Mouse (Mus musculus): ENCODE data around the gene E130218I03Rik. TPM values are rescaled to one million over a fixed set of nuclear protein-coding genes. Genes with fewer than 3 reads are reported as not detected.

Gene E130218I03Rik
- total RNA-seq, 2 experiments from 2014 or later: not detected

DNA sequence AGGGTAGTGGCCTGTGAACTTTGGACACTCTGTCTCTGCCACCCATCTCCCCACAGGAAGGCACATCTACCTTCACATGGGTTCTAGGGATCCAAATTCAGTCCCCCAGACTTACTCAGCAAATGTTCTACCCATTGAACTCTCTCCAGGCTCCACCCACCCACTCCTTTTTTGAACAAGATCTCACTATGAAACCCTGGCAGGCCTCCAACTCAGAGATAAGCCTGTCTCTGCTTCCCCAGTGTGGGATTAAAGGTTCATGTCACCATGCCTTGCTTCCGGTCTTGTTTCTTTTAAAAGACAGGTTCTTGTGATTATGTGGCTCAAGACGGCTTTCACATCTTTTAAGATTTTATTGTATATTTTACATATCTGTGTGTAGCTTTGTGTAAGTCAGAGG lies 41.5 kb downstream of the E130218I03Rik start:
- DNase-seq (ENCODE audit: low spot score in 2 of 2): no peak

DNA sequence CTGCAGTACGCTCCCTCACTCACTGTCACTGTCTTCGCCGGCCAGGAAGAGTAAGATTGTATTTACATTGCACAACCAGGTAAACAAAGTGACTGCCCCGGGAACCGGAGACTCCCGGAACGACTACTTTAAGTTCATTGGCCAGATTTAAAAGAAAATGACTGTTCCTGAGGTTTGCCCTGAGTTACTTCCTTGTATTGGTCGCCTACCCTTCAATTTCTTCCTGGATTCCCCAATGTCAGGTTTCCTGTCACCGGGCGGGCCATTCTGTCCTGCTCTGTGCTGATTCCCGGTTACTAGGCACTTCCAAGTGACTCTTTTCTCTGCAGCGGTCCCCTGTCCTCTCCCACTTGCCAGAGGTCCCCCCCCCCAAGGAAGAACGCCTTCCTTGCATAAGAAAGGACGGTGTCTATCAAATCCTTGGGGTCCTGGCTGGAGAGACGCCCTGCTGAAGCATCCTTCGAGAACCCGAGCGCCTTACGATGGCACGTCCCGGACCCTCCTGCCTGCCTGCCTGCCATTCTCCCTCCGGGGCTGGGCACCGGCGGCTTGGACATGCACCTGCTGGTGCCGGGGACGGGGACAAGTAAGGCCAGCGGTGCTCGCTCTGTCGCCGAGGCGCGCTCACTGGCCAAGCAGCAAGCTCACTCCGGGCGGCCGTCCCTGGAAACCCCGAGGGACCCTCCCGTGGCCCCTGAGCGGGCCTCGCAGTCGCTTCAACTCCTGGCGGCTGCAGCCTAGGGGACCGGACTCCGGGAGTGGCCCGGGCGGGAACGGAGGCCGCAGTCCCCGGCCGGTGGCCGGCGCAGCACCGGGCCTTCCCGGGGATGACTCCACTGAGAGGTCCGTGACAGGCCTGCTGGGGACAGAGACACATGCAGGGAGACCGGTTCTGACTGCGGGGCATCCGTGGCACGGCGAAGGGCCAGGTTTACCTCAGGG lies 43.0 kb downstream of the E130218I03Rik start:
- DNase-seq (ENCODE audit: low spot score in 2 of 2): no peak

DNA sequence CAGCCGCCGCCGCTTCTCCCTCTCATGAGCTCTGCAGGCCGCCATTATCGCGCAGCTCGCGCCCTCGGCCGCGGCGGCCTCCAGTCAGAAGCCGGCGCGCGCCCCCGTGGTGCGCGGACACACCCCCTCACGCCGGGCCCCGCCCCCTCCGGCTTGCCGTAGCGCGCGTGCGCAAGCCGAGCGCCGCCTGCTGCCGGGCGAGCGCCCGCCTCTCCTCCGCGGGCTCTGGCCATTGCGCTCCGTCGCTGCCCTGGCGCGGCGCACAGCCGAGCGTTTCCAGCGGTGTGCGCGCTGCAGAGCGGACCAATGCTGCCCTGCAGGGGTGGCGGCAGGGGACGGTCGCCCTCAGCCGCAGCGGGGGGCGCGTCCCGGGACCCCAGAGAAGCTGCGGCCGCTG lies 43.7 kb downstream of the E130218I03Rik start:
- peak; percentile 97 to 98 for DNase-seq (ENCODE audit: low spot score in 2 of 2)

DNA sequence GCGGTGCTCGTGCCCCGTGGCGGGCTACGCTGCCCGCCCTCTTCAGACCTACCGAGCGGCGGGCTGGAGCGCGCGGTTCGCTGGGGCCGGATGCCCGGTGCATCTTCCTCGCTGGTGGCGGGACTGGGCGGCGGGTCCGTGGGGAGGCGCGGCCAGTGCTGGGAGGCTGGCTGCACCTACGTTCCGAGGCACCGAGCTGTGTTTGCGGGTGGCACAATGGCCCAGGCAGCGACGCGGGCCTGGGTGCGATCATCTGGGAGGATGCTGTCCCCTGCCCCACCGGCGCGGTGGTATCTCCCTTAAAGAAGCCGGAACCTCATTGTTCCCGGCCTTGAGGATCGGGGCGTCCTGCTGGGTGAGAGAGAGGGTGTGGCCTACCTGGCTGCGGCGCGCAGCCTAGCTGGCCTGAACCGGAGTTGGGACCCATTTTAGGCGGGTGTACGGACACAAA lies 44.1 kb downstream of the E130218I03Rik start, which contains the start of gene Pdik1l:
Gene Pdik1l, minus strand, starts transcription at position 321 of the 451 bp plus-strand sequence.
- DNase-seq (ENCODE audit: low spot score in 2 of 2): peak; percentile 66 to 69

DNA sequence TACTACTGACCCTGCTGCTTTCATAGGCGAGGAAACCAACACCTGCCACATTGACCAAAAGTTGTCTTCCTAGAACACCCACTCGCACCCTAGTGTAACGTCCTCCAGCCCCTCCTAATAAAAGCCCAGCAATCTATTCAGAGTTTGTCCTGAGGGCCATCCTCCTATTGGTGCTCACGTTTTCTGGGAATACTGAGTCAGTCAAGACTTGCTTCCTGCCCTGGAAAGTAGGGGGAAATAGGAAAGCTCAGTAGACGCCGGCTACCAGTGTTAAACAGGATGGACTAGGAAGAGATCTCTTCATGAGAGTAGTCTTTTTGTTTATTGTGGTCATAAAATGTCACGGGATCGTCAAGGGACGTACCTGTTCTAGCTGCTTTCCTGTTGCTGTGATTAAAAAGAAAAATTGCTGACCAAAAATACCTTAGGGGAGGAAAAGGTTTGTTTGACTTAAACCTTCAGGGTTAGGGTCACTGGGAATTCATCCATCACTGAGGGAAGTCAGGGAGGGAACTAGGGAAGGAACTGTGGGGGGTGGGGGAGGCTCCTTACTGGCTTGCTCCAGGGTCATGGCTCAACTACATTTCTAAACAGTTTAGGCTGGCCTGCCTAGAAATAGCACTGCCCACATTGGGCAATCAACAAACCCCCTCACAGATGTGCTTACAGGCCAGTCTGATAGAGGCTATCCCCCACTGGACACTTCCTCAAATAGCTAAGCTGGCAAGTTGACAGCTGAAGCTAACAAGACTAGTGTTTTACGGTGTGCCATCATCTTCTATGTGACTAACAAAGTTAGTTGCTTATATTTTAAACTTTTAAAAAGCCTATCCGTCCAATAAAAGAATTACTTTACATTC lies 45.2 kb downstream of the E130218I03Rik start:
- no peak for DNase-seq (ENCODE audit: low spot score in 2 of 2)

DNA sequence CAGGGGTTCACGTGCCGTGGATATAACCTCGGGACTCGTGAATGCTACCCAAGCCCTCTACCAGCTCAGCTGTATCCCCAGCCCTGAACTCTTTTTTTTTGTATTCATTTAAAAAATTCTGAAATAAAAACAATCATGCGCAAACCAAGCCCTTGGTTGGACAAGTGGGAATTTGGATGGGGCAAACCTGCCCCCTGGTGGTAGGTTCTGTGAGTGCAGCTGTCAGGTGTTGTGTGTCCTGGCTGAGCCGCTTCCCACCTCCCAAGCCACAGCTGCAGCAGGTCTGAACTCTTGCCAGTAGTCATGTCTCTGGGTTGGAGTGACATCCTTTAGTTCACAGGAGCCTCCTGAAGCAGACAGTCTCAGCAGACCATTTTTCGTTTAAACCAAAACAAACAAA lies 48.6 kb downstream of the E130218I03Rik start:
- DNase-seq (ENCODE audit: low spot score in 2 of 2): peak; percentile 67 to 73

DNA sequence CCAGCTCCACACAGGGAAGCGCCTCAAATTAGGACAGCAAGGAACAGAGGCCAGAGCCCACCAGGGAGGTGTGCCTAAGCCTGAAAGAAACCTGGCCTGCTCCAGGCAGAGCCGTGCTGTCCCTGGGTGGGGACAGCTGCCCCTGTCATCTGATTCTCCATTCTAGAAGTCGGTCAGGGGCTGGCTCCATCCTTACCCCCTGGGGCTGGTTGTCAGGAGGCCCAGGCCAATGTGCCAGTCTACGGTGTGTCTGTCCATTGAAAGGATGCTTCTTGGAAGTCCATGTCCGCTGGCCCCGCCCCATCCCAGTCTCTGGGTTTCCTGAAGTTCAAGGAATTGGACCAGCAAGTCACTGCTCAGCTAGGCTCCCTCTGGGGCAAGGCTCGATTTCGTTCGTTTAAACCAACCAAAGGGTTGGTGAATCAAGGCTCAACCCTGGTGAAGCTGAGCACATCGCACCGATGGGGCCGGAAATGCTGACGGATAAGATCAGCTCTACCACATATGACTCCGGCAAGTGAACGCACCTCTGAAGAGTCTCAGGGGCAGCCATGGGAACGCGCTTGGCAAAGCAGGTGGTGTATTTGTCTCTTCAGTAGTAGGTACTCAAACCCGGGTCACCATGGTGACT lies 49.7 kb downstream of the E130218I03Rik start:
- DNase-seq (ENCODE audit: low spot score in 2 of 2): no peak

DNA sequence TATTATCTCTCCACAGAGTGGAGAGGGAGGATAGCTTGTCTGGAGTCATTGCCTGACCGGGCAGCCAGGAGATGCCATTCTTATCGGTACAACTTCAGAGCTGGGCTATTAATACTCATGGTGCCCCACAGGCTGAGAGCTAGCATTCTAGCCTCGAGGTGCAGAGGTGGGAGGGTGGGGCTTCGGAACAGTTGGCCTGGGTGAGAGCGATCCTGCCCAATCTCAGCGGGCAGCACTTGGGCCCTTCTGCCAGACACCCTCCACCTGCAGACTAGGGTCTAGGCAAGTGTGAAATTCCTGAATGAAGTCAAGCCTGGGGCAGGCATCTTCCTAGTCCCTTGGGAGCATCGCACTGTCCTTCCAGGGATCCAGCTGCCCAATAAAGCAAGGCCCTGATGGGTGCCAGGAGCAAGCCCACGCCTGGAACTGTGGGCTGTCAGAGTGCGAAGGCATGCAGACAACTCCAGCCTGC lies 50.3 kb downstream of the E130218I03Rik start:
- no peak for DNase-seq (ENCODE audit: low spot score in 2 of 2)

Other genes starting within 250 kb of the E130218I03Rik start
- gene Dhdds, start 242.7 kb upstream of the E130218I03Rik start, total RNA-seq (2021): 10 to 100 TPM; 64.6 to 68.5 TPM
- gene Lin28a, start 224.8 kb upstream of the E130218I03Rik start, total RNA-seq (2021): not detected
- gene Zfp683, start 189.8 kb upstream of the E130218I03Rik start, total RNA-seq (2021): not detected
- 1 to 10 TPM; 4.4 to 5.7 TPM for gene Crybg2, start 182.8 kb upstream of the E130218I03Rik start, total RNA-seq (2021)
- 1 to 10 TPM; 2.7 to 4.1 TPM for gene Cd52, start 148.6 kb upstream of the E130218I03Rik start, total RNA-seq (2021)
- gene Ubxn11, start 141.1 kb upstream of the E130218I03Rik start, total RNA-seq (2021): 10 to 100 TPM; 31.7 to 38.4 TPM
- 100 to 1,000 TPM; 200 to 222 TPM for gene Sh3bgrl3, start 114.9 kb upstream of the E130218I03Rik start, total RNA-seq (2021)
- gene Cep85, start 56.5 kb upstream of the E130218I03Rik start, total RNA-seq (2021): 10 to 100 TPM; 17.1 to 17.6 TPM
- not detected for gene Gm7534, start 40.7 kb upstream of the E130218I03Rik start, total RNA-seq (2021)
- gene Catsper4, start 16.3 kb upstream of the E130218I03Rik start, total RNA-seq (2021): not detected
- under 1 TPM; 0.54 to 0.81 TPM for gene Cnksr1, start 5.3 kb upstream of the E130218I03Rik start, total RNA-seq (2021)
- 10 to 100 TPM; 11.6 to 12.2 TPM for gene Zfp593, start 1.9 kb downstream of the E130218I03Rik start, total RNA-seq (2021)
- gene Gm30191, start 3.3 kb downstream of the E130218I03Rik start, total RNA-seq (2021): not detected
- gene Grrp1, start 10.4 kb downstream of the E130218I03Rik start, total RNA-seq (2021): 1 to 10 TPM; 2.2 to 3.8 TPM
- gene Pdik1l, start 44.2 kb downstream of the E130218I03Rik start, total RNA-seq (2021): 10 to 100 TPM; 18.7 to 24.4 TPM
- under 1 TPM; 0.30 to 0.35 TPM for gene Trim63, start 71.5 kb downstream of the E130218I03Rik start, total RNA-seq (2021)
- gene Slc30a2, start 99.5 kb downstream of the E130218I03Rik start, total RNA-seq (2021): under 1 TPM in 1 of 2 experiments, not detected in 1; 0.40 TPM
- 10 to 100 TPM; 44.0 to 45.4 TPM for gene Extl1, start 140.2 kb downstream of the E130218I03Rik start, total RNA-seq (2021)
- gene Pafah2, start 152.7 kb downstream of the E130218I03Rik start, total RNA-seq (2021): 1 to 10 TPM; 4.8 to 7.4 TPM
- gene Stmn1, start 224.7 kb downstream of the E130218I03Rik start, total RNA-seq (2021): 1,000 to 10,000 TPM; 1,034 to 1,073 TPM